Mouse (Mus musculus): ENCODE measurements around the gene Slc44a2. TPM values are rescaled to one million over a fixed set of nuclear protein-coding genes. Genes with fewer than 3 reads are reported as not detected.

Gene Slc44a2
- 41.5 TPM for polyA plus RNA-seq (2015; fragmentation: Illumina TruSeq; extraction: RNeasy Lipid Tissue Mini Kit (QIAGEN cat#74804); ENCODE audit: low read depth, low replicate concordance)

DNA sequence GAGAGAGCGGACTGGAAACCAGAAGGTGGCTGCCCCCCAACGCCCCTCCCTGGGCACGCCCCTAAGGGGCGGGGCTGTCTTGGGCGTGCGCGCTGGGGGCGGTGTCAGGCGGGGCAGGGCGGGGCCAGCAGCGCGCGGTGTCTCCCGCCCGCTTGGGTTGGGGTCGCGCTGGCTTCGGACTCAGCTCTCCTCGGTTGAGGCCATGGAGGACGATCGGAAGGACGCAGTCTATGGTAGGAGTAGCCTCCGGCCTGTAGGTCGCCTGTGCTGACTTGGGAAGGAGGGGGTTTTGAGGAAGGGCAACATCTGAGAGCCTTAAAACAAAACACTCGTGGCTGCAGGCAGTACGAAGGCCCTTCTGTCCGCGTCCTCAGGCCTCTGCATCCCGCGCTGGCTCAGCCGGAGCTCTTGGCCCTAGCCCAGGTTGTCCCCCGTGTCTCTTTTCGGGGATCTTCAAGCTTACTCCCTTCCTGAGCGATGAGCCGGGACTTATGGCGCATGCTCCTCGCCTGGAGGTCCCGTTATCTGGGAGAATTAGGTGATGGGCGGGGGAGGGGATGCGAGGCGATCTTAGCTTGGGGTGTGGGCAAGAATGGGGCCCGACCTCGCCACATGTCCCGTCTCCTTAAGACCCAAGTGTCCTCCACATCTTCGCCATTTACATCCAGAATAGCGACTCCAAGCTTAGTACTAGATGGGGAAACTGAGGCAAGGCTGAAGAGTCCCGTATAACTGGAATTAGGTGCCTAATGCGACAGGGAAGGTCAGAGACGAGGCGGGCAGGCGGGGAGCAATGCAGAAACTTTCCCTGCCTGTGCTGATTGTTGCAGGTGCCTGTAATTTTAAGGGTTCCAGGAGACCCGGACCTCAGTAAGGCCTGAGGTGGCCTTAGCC, at the start of gene Slc44a2:
Gene Slc44a2, plus strand, starts transcription at position 80 of the 894 bp plus-strand sequence.

DNA sequence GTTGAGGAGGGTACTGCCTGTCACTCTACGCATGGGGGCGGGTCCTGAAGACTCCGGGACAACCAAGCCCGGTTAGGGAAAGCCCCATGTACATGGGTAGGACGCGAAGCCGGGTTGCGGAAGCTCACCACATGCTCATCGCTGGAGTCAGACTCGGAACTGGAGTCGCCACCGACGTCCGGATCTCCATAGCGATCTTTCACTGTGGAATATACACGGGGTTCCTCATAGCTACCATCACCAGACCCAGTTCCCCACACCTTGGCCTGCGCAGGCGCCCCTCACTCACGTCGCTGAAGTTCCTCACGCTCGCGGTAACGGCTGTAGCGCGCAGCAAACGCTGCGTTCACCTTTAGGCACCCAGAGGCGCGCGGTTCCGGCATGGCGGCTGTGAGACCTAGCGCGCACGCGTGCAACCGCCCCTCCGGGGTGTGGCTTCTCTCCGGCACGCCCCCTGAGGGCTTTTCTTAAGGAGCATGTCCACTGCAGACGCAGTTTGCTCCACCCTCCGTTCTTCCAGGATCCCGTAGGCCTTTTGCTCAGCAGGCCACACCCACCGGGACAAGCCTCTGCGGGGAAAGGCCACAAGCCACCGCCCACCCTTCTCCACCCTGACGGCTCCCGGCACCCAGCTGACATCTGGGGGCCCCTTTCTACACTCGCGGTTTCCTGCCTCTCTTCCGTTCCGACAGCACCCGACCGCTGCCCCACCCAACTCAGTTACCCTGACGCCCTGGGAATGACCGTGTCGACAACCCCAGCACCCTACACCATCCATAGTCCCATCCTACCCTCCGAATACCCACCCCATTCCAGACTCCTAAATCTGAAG, 32.7 kb upstream of the Slc44a2 start, which contains the start of gene Kri1:
Gene Kri1, minus strand, starts transcription at position 399 of the 832 bp plus-strand sequence.

GRCm38 (mm10) chr9:21291022-21291787, 29.3 kb upstream of the Slc44a2 start, which contains the start of gene Cdkn2d:
Cdkn2d (minus strand) TSS chr9:21291407.

DNA sequence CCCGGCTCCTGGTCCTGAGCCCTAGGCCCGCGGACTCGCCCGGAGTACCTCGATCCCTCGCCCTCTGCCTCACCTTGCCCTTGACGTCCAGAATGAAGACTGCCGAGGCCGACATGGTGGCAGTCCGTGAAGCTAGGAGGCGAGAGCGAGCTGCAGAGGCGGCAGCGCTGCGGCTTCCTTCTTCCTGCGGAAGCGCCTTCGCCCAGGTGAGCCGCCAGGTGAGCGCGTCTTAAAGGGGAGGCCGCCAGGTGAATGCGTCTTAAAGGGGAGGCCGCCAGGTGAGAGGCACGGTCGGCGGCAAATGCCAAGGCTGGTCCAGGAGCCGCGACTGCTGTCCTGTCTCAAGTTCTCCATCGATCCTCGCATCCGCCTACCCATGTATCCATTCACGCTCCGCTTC, 8.4 kb upstream of the Slc44a2 start, which contains the start of gene Ap1m2:
Gene Ap1m2, minus strand, starts transcription at position 204 of the 400 bp plus-strand sequence.

DNA sequence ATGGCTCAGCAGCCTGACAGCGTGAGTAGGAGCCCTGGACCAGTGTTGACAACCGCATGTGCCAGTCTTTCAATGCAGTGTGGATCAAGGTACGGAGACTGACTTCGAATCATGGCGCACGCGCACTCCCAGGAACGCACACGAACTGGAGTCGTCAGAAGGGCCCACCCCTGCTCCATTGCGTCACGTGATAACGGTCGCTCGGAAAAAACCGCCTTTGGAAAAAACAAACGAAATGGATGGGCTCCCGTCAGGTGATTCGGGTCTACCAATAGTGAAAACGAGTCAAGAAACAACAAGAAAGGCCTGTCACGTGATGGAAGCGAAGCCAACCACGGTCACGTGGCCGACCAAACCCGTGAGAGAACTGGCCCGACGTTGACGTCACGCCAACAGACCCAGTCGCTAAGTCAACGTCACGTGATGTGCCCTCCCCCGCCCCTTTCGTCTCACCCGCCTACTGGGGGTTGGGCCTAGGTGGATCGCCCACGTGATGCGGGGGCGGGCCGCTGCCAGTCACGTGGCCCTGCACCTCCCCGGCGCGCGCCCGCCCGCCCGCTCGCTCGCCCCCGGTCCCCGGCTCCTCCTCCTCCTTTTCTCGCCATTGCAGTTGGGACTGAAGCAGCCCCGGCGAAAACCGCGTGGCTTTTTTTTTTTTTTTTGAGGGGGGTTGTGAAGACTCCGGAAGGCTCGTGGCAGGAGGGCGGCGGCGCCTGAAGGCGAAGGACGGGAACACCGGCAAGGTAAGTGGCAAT, 47.0 kb downstream of the Slc44a2 start, which contains the start of gene Ilf3:
Gene Ilf3, plus strand, starts transcription at position 515 of the 755 bp plus-strand sequence.

Other genes with a start within 250 kb of the Slc44a2 start
- 1.4 TPM for gene Gm49373, start 247.6 kb upstream of the Slc44a2 start, polyA plus RNA-seq (2015; fragmentation: Illumina TruSeq; extraction: RNeasy Lipid Tissue Mini Kit (QIAGEN cat#74804); ENCODE audit: low read depth, low replicate concordance)
- 105 TPM for gene Fdx1l, start 247.1 kb upstream of the Slc44a2 start, polyA plus RNA-seq (2015; fragmentation: Illumina TruSeq; extraction: RNeasy Lipid Tissue Mini Kit (QIAGEN cat#74804); ENCODE audit: low read depth, low replicate concordance)
- gene Gm38431, start 228.7 kb upstream of the Slc44a2 start, polyA plus RNA-seq (2015; fragmentation: Illumina TruSeq; extraction: RNeasy Lipid Tissue Mini Kit (QIAGEN cat#74804); ENCODE audit: low read depth, low replicate concordance) = 0.58 TPM
- gene Raver1, start 228.7 kb upstream of the Slc44a2 start, polyA plus RNA-seq (2015; fragmentation: Illumina TruSeq; extraction: RNeasy Lipid Tissue Mini Kit (QIAGEN cat#74804); ENCODE audit: low read depth, low replicate concordance) = 20.6 TPM
- gene Tyk2, start 189.5 kb upstream of the Slc44a2 start, polyA plus RNA-seq (2015; fragmentation: Illumina TruSeq; extraction: RNeasy Lipid Tissue Mini Kit (QIAGEN cat#74804); ENCODE audit: low read depth, low replicate concordance) = 8.4 TPM
- 183 TPM for gene Cdc37, start 170.7 kb upstream of the Slc44a2 start, polyA plus RNA-seq (2015; fragmentation: Illumina TruSeq; extraction: RNeasy Lipid Tissue Mini Kit (QIAGEN cat#74804); ENCODE audit: low read depth, low replicate concordance)
- 61.8 TPM for gene Pde4a, start 155.0 kb upstream of the Slc44a2 start, polyA plus RNA-seq (2015; fragmentation: Illumina TruSeq; extraction: RNeasy Lipid Tissue Mini Kit (QIAGEN cat#74804); ENCODE audit: low read depth, low replicate concordance)
- 44.7 TPM for gene Keap1, start 81.3 kb upstream of the Slc44a2 start, polyA plus RNA-seq (2015; fragmentation: Illumina TruSeq; extraction: RNeasy Lipid Tissue Mini Kit (QIAGEN cat#74804); ENCODE audit: low read depth, low replicate concordance)
- gene S1pr5, start 72.3 kb upstream of the Slc44a2 start, polyA plus RNA-seq (2015; fragmentation: Illumina TruSeq; extraction: RNeasy Lipid Tissue Mini Kit (QIAGEN cat#74804); ENCODE audit: low read depth, low replicate concordance) = 15.2 TPM
- gene Atg4d, start 55.4 kb upstream of the Slc44a2 start, polyA plus RNA-seq (2015; fragmentation: Illumina TruSeq; extraction: RNeasy Lipid Tissue Mini Kit (QIAGEN cat#74804); ENCODE audit: low read depth, low replicate concordance) = 43.8 TPM
- gene Kri1, start 32.7 kb upstream of the Slc44a2 start, polyA plus RNA-seq (2015; fragmentation: Illumina TruSeq; extraction: RNeasy Lipid Tissue Mini Kit (QIAGEN cat#74804); ENCODE audit: low read depth, low replicate concordance) = 32.4 TPM
- 74.0 TPM for gene Cdkn2d, start 29.3 kb upstream of the Slc44a2 start, polyA plus RNA-seq (2015; fragmentation: Illumina TruSeq; extraction: RNeasy Lipid Tissue Mini Kit (QIAGEN cat#74804); ENCODE audit: low read depth, low replicate concordance)
- 1.8 TPM for gene Ap1m2, start 8.4 kb upstream of the Slc44a2 start, polyA plus RNA-seq (2015; fragmentation: Illumina TruSeq; extraction: RNeasy Lipid Tissue Mini Kit (QIAGEN cat#74804); ENCODE audit: low read depth, low replicate concordance)
- 63.8 TPM for gene Ilf3, start 47.2 kb downstream of the Slc44a2 start, polyA plus RNA-seq (2015; fragmentation: Illumina TruSeq; extraction: RNeasy Lipid Tissue Mini Kit (QIAGEN cat#74804); ENCODE audit: low read depth, low replicate concordance)
- 23.6 TPM for gene Qtrt1, start 91.1 kb downstream of the Slc44a2 start, polyA plus RNA-seq (2015; fragmentation: Illumina TruSeq; extraction: RNeasy Lipid Tissue Mini Kit (QIAGEN cat#74804); ENCODE audit: low read depth, low replicate concordance)
- gene Dnm2, start 104.2 kb downstream of the Slc44a2 start, polyA plus RNA-seq (2015; fragmentation: Illumina TruSeq; extraction: RNeasy Lipid Tissue Mini Kit (QIAGEN cat#74804); ENCODE audit: low read depth, low replicate concordance) = 42.6 TPM
- gene Tmed1, start 189.6 kb downstream of the Slc44a2 start, polyA plus RNA-seq (2015; fragmentation: Illumina TruSeq; extraction: RNeasy Lipid Tissue Mini Kit (QIAGEN cat#74804); ENCODE audit: low read depth, low replicate concordance) = 22.1 TPM
- 0.88 TPM for gene AB124611, start 205.5 kb downstream of the Slc44a2 start, polyA plus RNA-seq (2015; fragmentation: Illumina TruSeq; extraction: RNeasy Lipid Tissue Mini Kit (QIAGEN cat#74804); ENCODE audit: low read depth, low replicate concordance)
- gene Carm1, start 226.2 kb downstream of the Slc44a2 start, polyA plus RNA-seq (2015; fragmentation: Illumina TruSeq; extraction: RNeasy Lipid Tissue Mini Kit (QIAGEN cat#74804); ENCODE audit: low read depth, low replicate concordance) = 48.7 TPM